Mouse (Mus musculus): ENCODE measurements at regions not wholly inside any gene's neighbourhood (a gene's known extent, or its start where the extent isn't known, plus 50 kb on each side); places are given as distances from the start of the nearest gene placed in this dataset.

DNA sequence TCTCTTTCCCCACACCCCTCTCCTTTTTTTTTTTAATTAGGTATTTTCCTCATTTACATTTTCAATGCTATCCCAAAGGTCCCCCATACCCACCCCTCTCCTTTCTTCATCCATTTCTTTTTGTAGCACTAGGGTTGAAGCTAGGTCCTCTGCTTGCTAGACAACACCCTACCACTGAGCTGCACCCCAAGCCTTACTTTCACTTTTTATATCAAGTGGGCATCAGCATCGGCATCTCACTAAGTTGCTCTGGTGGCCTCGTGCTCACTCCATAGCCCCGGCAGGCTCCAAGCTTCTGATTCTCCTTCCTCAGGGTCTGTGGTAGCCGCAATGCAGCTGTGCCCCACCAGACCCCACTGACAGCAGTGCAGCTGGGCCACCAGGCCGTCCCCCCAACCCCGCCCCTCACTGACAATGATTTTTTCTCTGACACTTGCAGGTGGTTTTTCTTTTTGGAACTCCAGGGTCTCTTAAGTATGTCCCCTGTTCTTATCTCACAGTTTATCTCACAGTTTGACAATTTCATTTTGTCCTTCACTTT is 77.5 kb downstream of the Nufip1 start:
- DNase-seq (ENCODE audit: inconsistent ontology term) = no peak

DNA sequence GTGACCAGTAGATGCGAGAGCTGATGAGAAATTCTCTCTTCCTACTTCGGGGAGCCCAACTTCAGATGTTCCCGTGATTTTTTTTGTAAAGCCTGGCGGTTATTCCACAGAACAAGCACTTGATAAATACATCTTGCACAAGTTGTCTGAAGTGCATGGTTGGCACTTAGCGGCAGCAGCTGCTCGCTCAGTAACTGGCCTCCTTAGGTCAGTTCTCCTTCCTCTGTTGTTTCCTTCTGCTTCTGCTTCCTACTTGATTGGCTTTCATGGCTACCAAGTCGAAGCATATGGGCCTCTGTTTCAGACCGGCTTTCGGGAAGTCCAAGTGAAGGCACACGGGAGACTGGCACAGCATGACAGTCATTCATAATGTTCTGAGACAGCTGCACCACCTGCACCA is 84.6 kb downstream of the Nufip1 start:
- DNase-seq (ENCODE audit: inconsistent ontology term) = no peak

DNA sequence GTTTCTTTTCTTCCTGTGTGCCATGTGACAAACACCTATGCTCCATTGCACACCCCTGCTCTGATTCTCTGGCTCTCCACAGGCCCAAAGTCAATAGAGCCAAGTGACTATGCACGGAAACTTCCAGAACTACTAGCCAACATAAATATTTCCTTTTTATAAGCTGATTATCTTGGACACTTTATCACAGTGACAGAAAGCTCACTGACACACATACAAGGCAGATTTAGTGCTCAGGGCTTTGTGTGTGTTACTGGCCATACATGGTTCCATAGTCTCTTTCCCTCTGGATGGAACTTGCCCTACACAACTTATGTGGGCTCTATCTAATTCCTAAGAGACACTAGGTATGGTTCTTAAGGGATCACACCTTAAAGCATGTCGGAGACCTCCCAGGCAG is 86.7 kb downstream of the Nufip1 start:
- no peak for DNase-seq (ENCODE audit: inconsistent ontology term)

DNA sequence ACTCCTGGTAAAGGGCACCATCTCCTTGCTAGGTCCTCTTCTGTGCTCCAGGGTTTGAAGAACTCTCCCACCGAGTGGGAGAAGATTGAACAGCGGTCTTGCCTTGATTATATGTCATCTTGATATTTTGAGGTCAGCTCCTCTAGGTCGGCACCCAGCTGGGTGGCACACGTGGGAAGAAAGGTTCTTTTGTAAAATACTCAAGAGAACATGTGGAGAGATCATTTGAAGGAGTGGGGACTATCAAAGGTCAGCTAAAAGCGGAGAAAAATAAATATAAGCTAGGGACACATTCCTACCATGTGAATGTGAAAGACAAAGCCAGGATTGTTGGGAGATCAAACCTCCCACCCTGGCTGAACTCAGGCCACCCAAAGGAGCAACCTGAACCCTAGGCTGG is 87.7 kb downstream of the Nufip1 start:
- DNase-seq (ENCODE audit: inconsistent ontology term) = no peak

DNA sequence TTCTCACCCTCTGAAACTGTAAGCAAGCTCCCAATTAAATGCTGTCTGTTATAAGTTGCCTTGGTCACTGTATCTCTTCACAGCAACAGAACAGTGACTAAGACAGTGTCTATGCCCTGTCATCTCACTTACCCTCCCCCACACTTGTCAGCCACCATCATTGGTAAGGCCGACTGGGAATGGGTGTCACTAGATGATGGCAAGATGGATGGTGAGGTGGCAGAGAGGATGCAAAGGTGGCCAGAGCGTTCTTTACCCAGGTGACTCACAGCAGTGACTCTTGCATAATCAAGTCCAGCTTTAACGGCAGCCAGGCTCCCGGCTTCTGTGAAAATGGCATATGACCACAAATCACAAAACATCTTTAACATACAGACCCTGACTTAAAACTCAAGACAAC is 91.9 kb downstream of the Nufip1 start:
- DNase-seq (ENCODE audit: inconsistent ontology term) = no peak

DNA sequence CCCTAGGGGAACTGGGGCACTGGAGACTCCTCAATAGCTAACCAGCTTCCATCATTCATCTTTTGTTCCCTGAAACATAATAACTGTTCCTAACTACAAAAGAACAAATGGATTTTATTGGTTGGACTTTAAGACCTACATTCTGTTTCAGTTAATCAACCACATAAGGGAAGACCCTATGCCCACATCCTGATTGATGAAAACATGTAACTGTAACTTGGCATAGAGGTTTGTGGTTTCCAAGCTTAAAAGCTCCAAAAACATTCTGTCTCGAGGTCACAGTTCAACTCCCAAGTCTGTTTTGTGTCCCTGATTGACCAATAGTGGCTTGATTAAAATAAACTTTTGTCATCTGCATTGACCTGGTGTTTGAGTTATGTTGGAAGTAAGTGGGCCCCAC is 92.4 kb downstream of the Nufip1 start:
- no peak for DNase-seq (ENCODE audit: inconsistent ontology term)

DNA sequence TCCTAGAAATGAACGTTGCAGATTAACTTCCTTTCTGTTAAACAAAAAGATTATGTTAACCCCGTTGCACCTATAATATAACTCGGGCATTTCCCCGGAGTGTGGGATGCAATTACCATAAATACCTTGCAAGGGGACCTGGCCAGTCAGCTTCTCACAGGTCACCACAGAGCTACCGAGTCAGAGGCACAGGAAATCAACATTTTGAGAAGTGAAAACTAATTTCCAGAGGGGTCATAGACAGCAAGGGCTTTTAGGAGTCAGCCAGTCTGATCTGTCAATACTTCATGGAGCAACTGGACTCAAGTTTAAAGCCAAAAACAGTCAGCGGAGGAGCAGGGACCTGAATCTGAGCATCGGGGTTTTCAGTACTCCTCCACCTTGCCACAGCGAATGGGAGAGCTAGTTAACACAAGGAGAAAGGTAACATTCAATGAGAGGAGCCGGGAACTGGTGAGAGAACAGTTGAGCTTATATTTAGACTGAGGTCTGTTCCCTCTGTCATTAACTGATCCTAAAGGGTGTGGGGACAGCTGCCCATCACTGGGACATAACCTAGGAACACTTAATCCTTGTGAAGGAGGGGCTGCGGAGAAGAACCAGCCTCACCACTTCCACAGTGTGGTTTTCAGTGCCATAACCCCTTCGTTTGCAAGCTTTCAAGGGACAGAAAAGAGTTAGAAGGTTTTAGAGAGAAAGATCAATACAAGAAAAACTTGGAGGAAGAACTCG is 105.9 kb downstream of the Nufip1 start:
- no peak for DNase-seq (ENCODE audit: inconsistent ontology term)

DNA sequence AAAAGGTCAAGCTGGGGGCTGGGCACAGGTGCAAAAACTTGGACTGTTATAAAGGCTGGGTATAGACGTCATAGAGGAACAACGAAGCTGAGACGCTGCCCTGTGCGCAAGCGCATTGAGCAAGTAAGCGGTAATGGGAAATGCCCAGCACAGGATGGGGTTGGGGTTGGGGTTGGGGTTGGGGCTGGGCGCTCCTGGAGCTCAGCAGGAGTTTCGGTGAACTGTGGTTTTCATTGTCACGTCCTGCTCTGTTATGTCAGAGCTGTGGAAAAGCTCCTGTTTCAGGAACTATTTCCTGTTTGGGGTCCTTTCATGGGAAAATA is 106.4 kb downstream of the Nufip1 start:
- no peak for DNase-seq (ENCODE audit: inconsistent ontology term)

DNA sequence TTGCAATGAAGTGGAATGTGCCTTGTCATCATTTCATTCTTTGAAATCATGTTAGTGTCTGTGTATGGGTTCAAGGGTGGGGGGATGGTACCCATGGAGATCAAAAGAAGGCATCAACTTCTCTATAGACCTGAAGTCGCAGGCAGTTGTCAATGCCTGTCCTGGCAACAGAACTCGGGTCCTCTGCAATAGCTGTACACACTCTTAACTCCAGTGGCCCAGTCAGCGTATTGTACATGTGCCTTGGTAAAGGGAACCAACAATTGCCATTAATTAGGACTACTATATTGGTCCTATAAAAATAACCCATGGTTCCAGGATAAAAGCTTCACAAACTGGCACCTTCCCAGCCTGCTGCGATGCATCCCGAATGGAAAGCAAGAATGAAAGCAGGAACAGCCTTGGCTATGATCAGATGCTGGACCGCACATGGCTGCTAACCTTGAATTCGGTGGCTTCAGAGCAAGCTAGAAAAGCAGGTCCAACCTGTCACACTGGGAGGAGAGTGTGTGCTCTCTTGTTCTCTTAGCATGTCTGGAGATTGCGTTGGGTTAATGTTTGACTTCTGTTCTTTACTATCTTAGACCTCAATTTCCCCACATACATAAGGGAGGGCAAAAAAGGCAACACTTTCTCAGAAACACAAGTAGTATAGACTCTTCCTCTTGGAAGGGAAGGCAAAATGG is 107.0 kb downstream of the Nufip1 start:
- no peak for DNase-seq (ENCODE audit: inconsistent ontology term)

DNA sequence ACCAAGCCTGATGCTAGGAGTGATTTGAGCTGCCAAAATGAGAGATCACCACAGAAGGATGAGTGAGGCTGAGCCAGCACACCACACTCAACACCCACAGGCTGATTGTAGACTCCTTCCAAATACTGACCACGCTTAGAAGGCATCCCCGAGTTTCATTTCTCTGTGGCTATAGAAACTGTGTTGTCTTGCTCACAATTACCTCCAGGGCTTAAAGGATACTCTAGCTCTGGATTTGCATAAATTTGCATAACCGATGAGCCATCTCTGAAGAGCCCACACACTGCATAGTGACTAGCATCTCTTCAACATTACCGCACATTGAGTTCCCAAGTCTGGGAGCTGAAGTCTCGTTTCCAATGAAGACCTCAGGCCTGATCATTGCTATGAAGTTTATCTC is 110.3 kb downstream of the Nufip1 start:
- peak; percentile 56 for DNase-seq (ENCODE audit: inconsistent ontology term)

DNA sequence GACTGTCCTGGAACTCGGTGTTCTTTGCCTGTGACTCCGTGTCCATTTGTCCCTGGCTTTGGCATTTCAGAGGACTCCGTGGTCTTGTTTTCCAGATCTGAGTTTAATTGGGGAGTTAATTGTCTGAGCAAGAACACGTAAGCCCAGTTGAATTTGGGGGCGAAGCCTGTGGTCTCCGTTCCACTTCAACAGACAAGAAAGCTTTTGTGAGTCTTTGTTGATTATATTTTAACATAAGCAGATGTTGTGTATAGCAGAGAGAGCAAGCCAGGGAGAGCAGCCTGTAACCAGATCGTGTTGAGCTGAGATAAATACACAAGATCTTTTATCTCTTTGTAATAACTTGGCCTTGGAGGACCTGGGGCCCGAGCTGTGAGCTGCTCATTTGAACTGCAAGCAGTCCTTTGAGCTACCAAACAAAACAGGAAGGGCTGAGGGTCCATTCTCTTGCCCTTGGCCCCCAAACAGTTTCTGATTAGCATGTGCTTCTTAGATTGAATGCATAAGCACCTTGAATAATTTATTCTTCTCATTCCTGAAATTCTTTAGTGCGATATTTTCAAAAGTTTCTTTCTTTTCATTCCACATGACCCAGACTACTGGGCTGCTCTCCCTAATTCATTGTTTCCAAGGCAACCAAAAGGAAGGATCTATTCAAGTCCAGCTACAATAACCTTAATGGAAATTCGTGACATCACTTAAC is 111.1 kb downstream of the Nufip1 start:
- peak; percentile 78 for DNase-seq (ENCODE audit: inconsistent ontology term)

DNA sequence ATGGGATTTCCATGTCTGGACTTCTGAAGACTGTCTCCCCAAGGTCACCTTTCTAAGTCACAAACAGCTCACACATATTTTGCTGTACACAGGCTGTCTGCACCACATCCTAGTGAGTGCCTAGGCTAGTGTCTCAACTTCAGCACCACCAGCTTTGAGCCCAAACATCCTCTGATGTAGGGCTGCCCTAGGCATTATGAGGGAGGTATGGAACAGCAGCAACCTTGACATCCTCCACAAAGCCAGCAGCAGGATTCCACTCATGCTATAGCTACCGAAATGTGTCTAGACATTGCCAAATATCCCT is 111.6 kb downstream of the Nufip1 start:
- no peak for DNase-seq (ENCODE audit: inconsistent ontology term)

DNA sequence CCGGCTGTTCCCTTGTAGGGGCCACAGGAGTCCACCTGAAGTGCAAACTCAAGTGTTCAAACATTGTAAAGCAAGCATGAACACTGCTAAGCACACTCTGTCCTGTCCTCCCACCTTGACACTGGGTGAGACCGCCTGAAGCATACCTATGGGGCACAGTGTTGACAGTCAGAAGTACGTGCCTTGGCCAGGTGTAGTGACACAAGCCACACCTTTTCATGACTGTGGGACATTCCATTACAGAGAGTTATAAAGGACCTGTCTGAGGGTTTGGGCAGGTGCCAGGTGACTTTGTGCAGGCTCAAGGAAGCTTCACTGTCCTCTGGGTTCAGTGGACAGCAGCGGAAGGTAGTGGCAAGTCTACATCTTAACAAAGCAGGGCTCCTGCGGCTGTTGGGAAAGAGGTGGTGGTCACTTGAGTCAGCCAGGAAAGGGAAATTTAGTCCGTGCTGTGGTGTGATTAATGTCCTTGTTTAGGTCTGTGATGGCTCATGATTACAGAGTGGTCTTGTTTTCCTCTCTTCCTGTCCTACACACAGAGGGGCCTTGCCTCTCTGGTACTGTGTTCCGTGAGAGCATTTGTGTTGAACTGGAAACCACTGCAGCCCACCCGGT is 112.5 kb downstream of the Nufip1 start:
- DNase-seq (ENCODE audit: inconsistent ontology term) = no peak

DNA sequence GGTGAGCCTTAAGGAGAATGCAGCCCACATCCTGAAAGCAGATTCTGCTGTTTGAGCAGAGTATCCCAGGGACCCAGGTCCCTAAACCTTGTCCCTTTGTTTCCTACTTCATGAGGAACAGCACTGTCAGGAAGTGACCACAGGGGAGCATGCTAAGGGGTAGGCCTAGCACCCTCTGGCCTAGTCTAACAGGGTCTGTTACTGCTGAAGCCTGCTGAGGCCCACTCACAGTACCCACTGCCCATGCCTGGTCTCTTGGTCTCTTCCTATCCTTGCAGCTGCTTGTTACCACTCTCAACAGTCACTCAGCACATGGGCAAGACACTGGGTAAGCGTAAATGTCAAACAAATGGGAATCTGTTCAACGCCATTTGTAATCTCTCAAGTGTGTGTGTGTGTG is 113.2 kb downstream of the Nufip1 start:
- DNase-seq (ENCODE audit: inconsistent ontology term) = no peak

DNA sequence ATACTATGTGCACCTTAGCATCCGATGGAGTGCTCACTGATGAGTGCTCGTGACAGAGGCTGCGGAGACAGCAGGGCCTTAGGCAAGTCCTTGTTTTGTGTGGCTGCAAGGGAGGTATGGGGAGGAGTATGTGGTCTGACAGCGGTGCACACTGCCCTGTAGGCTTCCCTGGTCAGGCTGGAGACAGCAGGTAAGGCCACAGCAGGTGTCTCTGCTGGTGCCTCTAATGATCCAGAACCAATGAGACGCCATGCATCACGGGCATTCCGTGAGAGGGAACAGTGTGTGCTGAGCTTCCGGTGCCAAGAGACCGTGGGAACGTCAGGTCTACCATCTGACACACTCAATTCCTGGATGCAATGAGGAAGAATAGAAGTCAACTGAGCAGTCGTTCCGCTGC is 114.8 kb downstream of the Nufip1 start:
- DNase-seq (ENCODE audit: inconsistent ontology term) = no peak

DNA sequence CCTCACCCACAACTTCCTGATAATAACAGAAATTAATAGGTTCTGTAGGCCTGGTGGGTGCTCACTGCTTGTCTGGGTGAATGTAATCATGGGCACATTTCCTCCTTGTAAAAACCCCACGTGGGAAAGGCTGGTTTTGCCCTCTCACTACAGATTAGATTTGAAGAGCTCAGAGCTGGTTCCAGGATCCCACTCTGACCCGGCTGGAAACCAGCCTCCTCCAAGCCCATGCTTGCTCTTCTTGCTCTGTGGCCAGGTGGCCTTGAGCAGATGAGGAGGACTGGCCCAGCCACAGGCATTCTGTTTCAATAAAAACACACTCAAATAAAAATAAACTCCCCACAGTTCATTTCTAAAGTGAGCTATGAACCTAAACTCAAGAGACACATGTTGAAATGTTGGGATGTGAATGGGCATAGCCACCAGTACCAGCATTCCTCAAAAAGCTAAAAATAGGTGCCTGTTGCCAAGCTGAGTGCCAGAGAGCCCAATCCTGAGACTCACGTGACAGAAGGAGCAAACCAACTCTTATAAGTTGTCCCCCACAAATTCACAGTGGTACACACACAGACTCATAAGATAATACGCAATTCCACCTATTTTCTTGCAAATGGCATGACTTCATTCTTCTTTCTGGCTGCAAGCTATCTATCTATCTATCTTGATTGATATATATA is 116.1 kb downstream of the Nufip1 start:
- no peak for DNase-seq (ENCODE audit: inconsistent ontology term)

DNA sequence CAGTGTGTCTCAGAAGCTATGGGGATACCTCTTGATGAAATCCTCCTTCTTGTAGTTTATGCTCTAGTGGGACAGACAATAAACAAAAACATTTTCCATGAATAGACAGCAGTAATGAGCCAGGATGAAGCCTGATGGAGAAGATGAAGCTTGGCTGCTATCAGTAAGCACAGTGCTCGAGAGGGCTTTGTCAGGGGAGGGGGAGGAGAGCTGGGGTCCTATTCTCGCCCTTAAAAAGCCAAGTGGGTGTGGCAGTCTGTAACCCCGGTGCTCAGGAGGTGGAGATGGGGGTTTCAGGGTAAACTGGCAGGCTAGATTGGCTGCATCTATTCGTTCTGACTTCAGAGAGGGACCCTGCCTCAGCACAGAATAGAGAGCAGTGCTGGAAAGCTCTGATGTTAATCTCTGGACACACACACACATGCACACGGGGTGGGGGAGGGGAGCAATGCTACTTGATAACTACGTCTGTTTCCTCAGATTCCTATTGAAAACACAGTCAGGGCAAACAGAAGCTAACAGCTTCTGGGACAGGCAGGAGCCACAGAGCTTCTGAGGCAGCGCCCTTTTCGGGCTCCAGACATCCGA is 118.4 kb downstream of the Nufip1 start:
- no peak for DNase-seq (ENCODE audit: inconsistent ontology term)

DNA sequence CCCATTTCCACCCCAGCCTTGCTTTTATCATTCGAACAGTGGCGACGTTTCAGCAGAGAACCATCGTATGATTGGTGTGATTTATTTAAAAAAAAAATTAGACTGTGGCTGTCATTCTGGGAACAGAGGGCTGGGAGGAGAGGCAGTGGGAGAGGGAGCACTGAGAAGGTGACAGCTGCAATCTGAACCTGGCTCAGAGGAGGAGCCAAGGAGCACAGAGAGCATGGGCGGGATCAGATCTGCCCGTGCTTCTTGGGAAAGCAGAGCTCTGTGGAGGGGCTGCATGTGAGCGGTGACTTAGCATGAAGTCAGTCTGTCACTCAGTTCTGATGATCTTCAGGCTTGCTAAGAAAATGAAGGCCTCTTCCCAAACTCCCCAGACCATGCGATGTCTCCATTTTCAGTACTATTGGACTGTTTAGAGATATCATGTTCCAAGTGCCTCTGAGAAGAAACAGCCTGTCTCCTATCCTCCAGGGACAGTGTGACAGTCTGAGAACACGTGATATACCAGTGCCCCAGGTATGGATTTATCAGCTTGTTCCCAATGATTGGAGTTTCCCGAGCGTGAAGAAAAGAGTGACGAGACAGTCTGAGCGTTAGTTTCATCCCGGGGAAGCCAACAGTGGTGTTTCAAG is 129.3 kb downstream of the Nufip1 start:
- no peak for DNase-seq (ENCODE audit: inconsistent ontology term)

DNA sequence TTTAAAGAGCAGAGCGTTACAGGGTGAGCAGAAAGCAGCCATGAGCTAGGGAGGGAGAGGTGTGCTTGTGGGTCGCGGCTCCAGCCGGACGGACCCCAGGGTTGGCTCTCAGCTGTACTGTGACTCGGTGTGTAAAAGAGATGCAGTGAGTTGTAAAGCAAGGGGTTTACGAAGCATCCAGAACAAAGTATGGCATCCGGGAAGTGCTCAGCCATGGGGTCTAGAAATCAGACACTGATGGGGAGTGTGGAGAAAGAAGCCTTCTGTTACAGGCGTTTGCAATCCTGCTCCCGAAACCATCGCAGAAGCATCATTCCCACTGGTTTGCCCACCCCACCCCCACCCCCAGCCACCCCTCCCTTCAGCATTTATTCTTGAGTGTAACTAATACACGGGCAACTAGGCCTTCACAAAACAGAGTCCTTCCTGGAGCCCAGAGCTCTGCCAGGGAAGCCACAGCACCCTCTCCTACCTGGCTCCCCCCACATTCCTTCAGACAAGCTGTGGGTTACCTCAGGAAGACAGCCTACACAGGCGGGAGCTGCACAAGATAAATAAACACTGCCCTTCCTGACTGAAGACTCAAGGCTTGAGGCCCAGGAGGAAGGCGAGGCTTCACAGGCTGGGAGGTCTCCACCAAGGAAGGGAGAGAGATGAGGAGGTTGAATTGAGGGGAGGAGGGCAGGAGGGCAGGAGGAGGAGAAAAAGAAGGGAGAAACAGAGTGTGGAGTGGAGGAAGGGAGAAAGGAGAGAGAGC is 133.1 kb downstream of the Nufip1 start:
- no peak for DNase-seq (ENCODE audit: inconsistent ontology term)

DNA sequence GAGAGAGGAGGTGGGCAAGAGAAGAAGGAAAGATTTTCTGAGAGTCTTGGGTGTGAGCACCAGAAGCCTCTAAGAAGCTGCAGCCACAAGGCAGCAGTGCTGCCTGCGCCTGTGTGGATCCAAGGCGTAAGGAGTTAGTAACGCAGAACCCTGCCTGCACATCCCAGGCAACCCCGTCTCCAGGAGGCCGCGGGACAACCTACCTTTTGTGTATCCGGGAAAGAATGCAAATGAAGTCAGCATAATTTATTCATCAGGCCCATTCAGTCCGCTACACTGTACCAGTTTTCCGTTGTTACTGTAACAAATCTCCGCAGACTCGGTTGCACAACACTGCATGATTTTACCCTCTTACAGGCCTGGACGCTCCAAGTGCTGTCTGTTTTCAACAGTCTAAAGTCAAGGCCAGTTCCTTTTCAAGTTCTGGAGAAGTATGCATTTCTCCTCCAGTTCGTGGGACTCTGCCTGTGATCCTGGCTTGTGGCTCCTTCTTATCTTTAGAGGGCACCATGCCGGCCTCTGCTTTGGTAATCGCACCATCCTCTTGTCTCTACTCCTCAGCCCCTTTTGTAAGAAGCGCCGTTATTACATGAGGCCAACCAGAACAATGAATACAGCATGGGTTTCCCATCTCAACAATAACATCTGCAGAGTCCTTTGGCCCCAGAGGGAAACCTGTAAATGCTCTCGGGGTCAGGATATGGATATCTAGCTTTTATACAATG is 133.8 kb downstream of the Nufip1 start:
- no peak for DNase-seq (ENCODE audit: inconsistent ontology term)

All from Muller cell, postnatal 12 days (primary cell).